Mouse (Mus musculus): ENCODE data around the gene Itm2b.

- TF ChIP-seq POLR2A (IDR thresholded peaks at IDR 0.05; ENCODE audit: extremely low read depth, insufficient read depth, low read length) (no peak), CTCF (IDR thresholded peaks at IDR 0.05; ENCODE audit: low read depth, low read length) (no peak)
These were observed 36.5 kb upstream of the Itm2b start for GRCm38 (mm10) chr14:73421580-73421979.
